Comparison of ENCODE assay signal across 18 mouse cellular contexts in genomic region chr2:57850058-57850400, GRCm38 (mm10).
DNase-seq lines count a peak whose midpoint lies in the region; ATAC-seq and TF ChIP-seq lines count a peak whose summit lies in the region.
"Had no signal": no experiment of that assay in that cellular context is flagged by ENCODE, and none has a peak within 500 bp of the region (broad histone marks: within the 10 kb centered on the region; RNA-seq: fewer than 3 reads in every experiment).

No protein-coding gene starts in this region.

- no peak overlapping the region for H3K9ac ChIP-seq in hindbrain, embryonic 11.5 days (ENCODE audit: low read depth, low read length)
- no peak overlapping the region for H3K9ac ChIP-seq in limb, embryonic 13.5 days
- no peak overlapping the region for H3K9ac ChIP-seq in midbrain, postnatal 0 days (replicated peaks; ENCODE audit: low read length, poor library complexity, severe bottlenecking)
- H3K9ac ChIP-seq: liver, embryonic 13.5 days had no signal

- no peaks in the 10 kb centered on the region for H3K27me3 ChIP-seq in hindbrain, embryonic 11.5 days (ENCODE audit: control insufficient read depth, insufficient read depth, low read length)
- H3K27me3 ChIP-seq in limb, embryonic 13.5 days = no peaks in the 10 kb centered on the region
- no peaks in the 10 kb centered on the region for H3K27me3 ChIP-seq in midbrain, postnatal 0 days (ENCODE audit: insufficient read depth, low read length)
- H3K27me3 ChIP-seq in cerebellum, adult 2 months (ENCODE audit: control insufficient read depth, insufficient read depth, low read length) = no peaks in the 10 kb centered on the region
- H3K27me3 ChIP-seq: liver, embryonic 13.5 days had no signal

- H3K36me3 ChIP-seq in hindbrain, embryonic 11.5 days (ENCODE audit: control insufficient read depth, insufficient read depth, low read length) = no peaks in the 10 kb centered on the region
- H3K36me3 ChIP-seq in limb, embryonic 13.5 days = no peaks in the 10 kb centered on the region
- no peaks in the 10 kb centered on the region for H3K36me3 ChIP-seq in midbrain, postnatal 0 days (ENCODE audit: insufficient read depth, low read length)
- H3K36me3 ChIP-seq: liver, embryonic 13.5 days had no signal

- H3K4me3 ChIP-seq in hindbrain, embryonic 11.5 days (ENCODE audit: low read depth, low read length) = no peak overlapping the region
- no peak overlapping the region for H3K4me3 ChIP-seq in limb, embryonic 13.5 days
- H3K4me3 ChIP-seq in midbrain, postnatal 0 days (ENCODE audit: low read depth, low read length) = no peak overlapping the region
- H3K4me3 ChIP-seq in cerebellum, adult 2 months (replicated peaks; ENCODE audit: insufficient read depth, low read depth, low read length) = no peak overlapping the region
- H3K4me3 ChIP-seq: gastrocnemius, adult 2 months; heart, adult 2 months; liver, embryonic 13.5 days had no signal

- TF ChIP-seq CTCF in midbrain, postnatal 0 days (IDR thresholded peaks at IDR 0.05) = no peak
- no peak for TF ChIP-seq CTCF in cerebellum, adult 2 months (IDR thresholded peaks at IDR 0.05; ENCODE audit: borderline replicate concordance, insufficient read depth, low read depth, low read length)

- H3K4me2 ChIP-seq in hindbrain, embryonic 11.5 days (replicated peaks; ENCODE audit: low read depth, low read length) = no peak overlapping the region
- no peak overlapping the region for H3K4me2 ChIP-seq in limb, embryonic 13.5 days (replicated peaks)
- H3K4me2 ChIP-seq in midbrain, postnatal 0 days (ENCODE audit: low read depth, low read length, poor library complexity, severe bottlenecking) = no peak overlapping the region
- H3K4me2 ChIP-seq: liver, embryonic 13.5 days had no signal

- no peaks in the 10 kb centered on the region for H3K4me1 ChIP-seq in hindbrain, embryonic 11.5 days (replicated peaks; ENCODE audit: control insufficient read depth, insufficient read depth, low read length)
- H3K4me1 ChIP-seq in limb, embryonic 13.5 days = peaks cover 26% of the 10 kb centered on the region
- H3K4me1 ChIP-seq in midbrain, postnatal 0 days (ENCODE audit: insufficient read depth, low read length) = no peaks in the 10 kb centered on the region
- no peaks in the 10 kb centered on the region for H3K4me1 ChIP-seq in cerebellum, adult 2 months (ENCODE audit: control insufficient read depth, insufficient read depth, low read length)
- H3K4me1 ChIP-seq: liver, embryonic 13.5 days had no signal

- WGBS in hindbrain, embryonic 11.5 days = 46% methylated on average over 5 of the region's 5 CpGs
- WGBS in limb, embryonic 13.5 days = 28% methylated on average over 5 of the region's 5 CpGs
- 31% methylated on average over 5 of the region's 5 CpGs for whole genome bisulfite sequencing in midbrain, postnatal 0 days
- WGBS in cerebellum, adult 2 months = 78% methylated on average over 5 of the region's 5 CpGs

- TF ChIP-seq POLR2A in cerebellum, adult 2 months (IDR thresholded peaks at IDR 0.05; ENCODE audit: borderline replicate concordance, insufficient read depth, low read length) = no peak

- peak; percentile 48; the same call in 1 of the 2 replicates for ATAC-seq in hindbrain, embryonic 11.5 days (ENCODE audit: low FRiP score)
- no peak for ATAC-seq in limb, embryonic 13.5 days (ENCODE audit: low FRiP score, low read depth)
- no peak for ATAC-seq in midbrain, postnatal 0 days (ENCODE audit: low FRiP score)
- ATAC-seq: inflammation-experienced regulatory T-cells, adult 6 months; Patski had no signal

- no peak overlapping the region for H3K27ac ChIP-seq in hindbrain, embryonic 11.5 days (ENCODE audit: low read depth, low read length)
- peak overlapping the region; percentile 28; the same call in 1 of the 2 replicates for H3K27ac ChIP-seq in limb, embryonic 13.5 days
- H3K27ac ChIP-seq in midbrain, postnatal 0 days (ENCODE audit: low read depth, low read length) = no peak overlapping the region
- no peak overlapping the region for H3K27ac ChIP-seq in cerebellum, adult 2 months (ENCODE audit: insufficient read depth, low read length)
- H3K27ac ChIP-seq: gastrocnemius, adult 2 months; heart, adult 2 months; liver, embryonic 13.5 days had no signal

- DNase-seq in retina, embryonic 14.5 days (ENCODE audit: low spot score) = peak; percentile 26
- DNase-seq in retina, postnatal 1 day = no peak
- no peak for DNase-seq in hindbrain, embryonic 11.5 days (ENCODE audit: low spot score)
- peak; percentile 9 for DNase-seq in midbrain, postnatal 0 days (ENCODE audit: low spot score)
- DNase-seq in cerebellum, adult 2 months = no peak
- no peak for DNase-seq in lung, adult 18-20 months
- no peak for DNase-seq in frontal cortex, postnatal 36 days (ENCODE audit: low spot score in 2 of 2)
- DNase-seq: adrenal gland, postnatal 36 days; gastrocnemius, adult 2 months; heart, adult 2 months; kidney, postnatal 4 days; layer of hippocampus, postnatal 36 days; liver, embryonic 13.5 days; right cerebral cortex, postnatal 4 days; thymus, postnatal 25 days had no signal

- H3K9me3 ChIP-seq in hindbrain, embryonic 11.5 days (ENCODE audit: control insufficient read depth, low read length) = no peaks in the 10 kb centered on the region
- H3K9me3 ChIP-seq in limb, embryonic 13.5 days = no peaks in the 10 kb centered on the region
- no peaks in the 10 kb centered on the region for H3K9me3 ChIP-seq in midbrain, postnatal 0 days (ENCODE audit: low read length)
- H3K9me3 ChIP-seq: liver, embryonic 13.5 days had no signal

Comparison
In these comparisons a context has a peak if more than half of its experiments do, and no peak if none do; other contexts are left out.
1. DNase-seq: peak in retina, embryonic 14.5 days (single experiment) and midbrain, postnatal 0 days (single experiment); none in retina, postnatal 1 day (single experiment), hindbrain, embryonic 11.5 days (single experiment), cerebellum, adult 2 months (0 of 2), lung, adult 18-20 months (0 of 2) and frontal cortex, postnatal 36 days (0 of 2).